ENCODE assay signal across 10 mouse cellular contexts in genomic region chr11:3483980-3484642, GRCm38 (mm10). TPM values are rescaled to one million over a fixed set of nuclear protein-coding genes. Genes with fewer than 3 reads are reported as not detected.
A peak's percentile ranks its signal among the peaks of the same experiment; 100 is the strongest.
DNase-seq lines count a peak whose midpoint lies in the region; ATAC-seq lines count a peak whose summit lies in the region.
"Had no signal": no experiment of that assay in that cellular context is flagged by ENCODE, and none has a peak within 500 bp of the region (broad histone marks: within the 10 kb centered on the region; RNA-seq: fewer than 3 reads in every experiment).

No protein-coding gene starts in this region.

- no peaks in the 10 kb centered on the region for H3K36me3 ChIP-seq in hindbrain, embryonic 14.5 days (replicated peaks; ENCODE audit: control insufficient read depth, insufficient read depth)
- no peaks in the 10 kb centered on the region for H3K36me3 ChIP-seq in hindbrain, embryonic 12.5 days
- H3K36me3 ChIP-seq: neural tube, embryonic 12.5 days had no signal

- no peak overlapping the region for H3K4me2 ChIP-seq in hindbrain, embryonic 14.5 days (replicated peaks)
- no peak overlapping the region for H3K4me2 ChIP-seq in hindbrain, embryonic 12.5 days (replicated peaks)
- H3K4me2 ChIP-seq: neural tube, embryonic 12.5 days had no signal

- no peaks in the 10 kb centered on the region for H3K9me3 ChIP-seq in hindbrain, embryonic 14.5 days (ENCODE audit: control insufficient read depth, low read length)
- no peaks in the 10 kb centered on the region for H3K9me3 ChIP-seq in hindbrain, embryonic 12.5 days (replicated peaks)
- H3K9me3 ChIP-seq: neural tube, embryonic 12.5 days had no signal

- H3K27me3 ChIP-seq in hindbrain, embryonic 14.5 days (ENCODE audit: control insufficient read depth, insufficient read depth, low read length): no peaks in the 10 kb centered on the region
- no peaks in the 10 kb centered on the region for H3K27me3 ChIP-seq in hindbrain, embryonic 12.5 days
- H3K27me3 ChIP-seq: neural tube, embryonic 12.5 days had no signal

- no peak for DNase-seq in hindbrain, embryonic 14.5 days (ENCODE audit: low spot score)
- DNase-seq in adipocyte (ENCODE audit: low spot score): peak; percentile 72
- DNase-seq in brain, adult 2 months (ENCODE audit: low read depth, low spot score): peak; percentile 86
- DNase-seq in left cerebral cortex, adult 9 months (ENCODE audit: low spot score in 2 of 2): peak; percentile 46 to 48
- no peak for DNase-seq in gastrocnemius, postnatal 10 days
- DNase-seq in spleen, postnatal 36 days (ENCODE audit: low spot score in 2 of 2): no peak
- DNase-seq: kidney, postnatal 4 days had no signal

- ATAC-seq in hindbrain, embryonic 14.5 days (ENCODE audit: low FRiP score): peak; percentile 48; the same call in 1 of the 2 replicates
- no peak for ATAC-seq in hindbrain, embryonic 12.5 days (ENCODE audit: low FRiP score)
- ATAC-seq: lung, postnatal 0 days had no signal

- no peak overlapping the region for H3K9ac ChIP-seq in hindbrain, embryonic 14.5 days
- no peak overlapping the region for H3K9ac ChIP-seq in hindbrain, embryonic 12.5 days
- H3K9ac ChIP-seq: neural tube, embryonic 12.5 days had no signal

- no peak overlapping the region for H3K4me3 ChIP-seq in hindbrain, embryonic 14.5 days (replicated peaks; ENCODE audit: low read length)
- no peak overlapping the region for H3K4me3 ChIP-seq in hindbrain, embryonic 12.5 days
- H3K4me3 ChIP-seq: neural tube, embryonic 12.5 days had no signal

- peaks cover 5% of the 10 kb centered on the region; the same call in 1 of the 2 replicates for H3K4me1 ChIP-seq in hindbrain, embryonic 14.5 days (replicated peaks; ENCODE audit: control insufficient read depth, insufficient read depth, low read length)
- peaks cover 8% of the 10 kb centered on the region; the same call in 1 of the 2 replicates for H3K4me1 ChIP-seq in hindbrain, embryonic 12.5 days
- H3K4me1 ChIP-seq: neural tube, embryonic 12.5 days had no signal

- WGBS in hindbrain, embryonic 14.5 days: 67% methylated on average over 11 of the region's 11 CpGs
- 66% methylated on average over 11 of the region's 11 CpGs for WGBS in hindbrain, embryonic 12.5 days

- H3K27ac ChIP-seq in hindbrain, embryonic 14.5 days: peak overlapping the region; percentile 26; the same call in 1 of the 2 replicates
- no peak overlapping the region for H3K27ac ChIP-seq in hindbrain, embryonic 12.5 days
- H3K27ac ChIP-seq: neural tube, embryonic 12.5 days had no signal

RNA-seq across cellular contexts. Expression of gene Pla2g3, which starts 4.0 kb away (rescaled TPM):
- 0.67 and 0.81 TPM in 2 replicates for polyA plus RNA-seq in hindbrain, embryonic 14.5 days (2014; fragmentation: Nextera tagmentation; extraction: Ambion mirVana)
- 0.81 and 1.2 TPM in 2 replicates for polyA plus RNA-seq in hindbrain, embryonic 12.5 days (2016; fragmentation: Nextera tagmentation; extraction: Ambion mirVana)
- total RNA-seq in gastrocnemius, postnatal 10 days (2021): under 1 TPM in 1 of 2 experiments, not detected in 1; 0.09 TPM

RNA-seq across cellular contexts. Expression of gene Inpp5j, which starts 20.5 kb away (rescaled TPM):
- polyA plus RNA-seq in hindbrain, embryonic 14.5 days (2014; fragmentation: Nextera tagmentation; extraction: Ambion mirVana): 5.7 and 6.9 TPM in 2 replicates
- polyA plus RNA-seq in hindbrain, embryonic 12.5 days (2016; fragmentation: Nextera tagmentation; extraction: Ambion mirVana): 0.73 and 1.2 TPM in 2 replicates
- total RNA-seq in gastrocnemius, postnatal 10 days (2021): 1 to 10 TPM; 1.8 to 2.2 TPM

RNA-seq across cellular contexts. Expression of gene Selenom, which starts 30.4 kb away (rescaled TPM):
- 105 and 122 TPM in 2 replicates for polyA plus RNA-seq in hindbrain, embryonic 14.5 days (2014; fragmentation: Nextera tagmentation; extraction: Ambion mirVana)
- polyA plus RNA-seq in hindbrain, embryonic 12.5 days (2016; fragmentation: Nextera tagmentation; extraction: Ambion mirVana): 78.0 and 83.6 TPM in 2 replicates
- 10 to 100 TPM; 44.4 to 56.3 TPM for total RNA-seq in gastrocnemius, postnatal 10 days (2021)

RNA-seq across cellular contexts. Expression of gene Rnf185, which starts 31.9 kb away (rescaled TPM):
- 46.3 and 50.6 TPM in 2 replicates for polyA plus RNA-seq in hindbrain, embryonic 14.5 days (2014; fragmentation: Nextera tagmentation; extraction: Ambion mirVana)
- 38.5 and 43.0 TPM in 2 replicates for polyA plus RNA-seq in hindbrain, embryonic 12.5 days (2016; fragmentation: Nextera tagmentation; extraction: Ambion mirVana)
- 10 to 100 TPM; 19.6 to 21.3 TPM for total RNA-seq in gastrocnemius, postnatal 10 days (2021)

RNA-seq across cellular contexts. Expression of gene Smtn, which starts 56.3 kb away (rescaled TPM):
- polyA plus RNA-seq in hindbrain, embryonic 14.5 days (2014; fragmentation: Nextera tagmentation; extraction: Ambion mirVana): 15.0 and 17.3 TPM in 2 replicates
- 42.2 TPM in 2 replicates for polyA plus RNA-seq in hindbrain, embryonic 12.5 days (2016; fragmentation: Nextera tagmentation; extraction: Ambion mirVana)
- total RNA-seq in gastrocnemius, postnatal 10 days (2021): 100 to 1,000 TPM; 182 to 198 TPM

Comparison
In these comparisons a context has a peak if more than half of its experiments do, and no peak if none do; other contexts are left out.
1. DNase-seq: peak in adipocyte (single experiment), brain, adult 2 months (single experiment) and left cerebral cortex, adult 9 months (2 of 2); none in hindbrain, embryonic 14.5 days (single experiment), gastrocnemius, postnatal 10 days (single experiment) and spleen, postnatal 36 days (0 of 2).